Mouse (Mus musculus) hindbrain, embryonic 11.5 days (tissue): ENCODE data around the gene Olfr620. TPM values are rescaled to one million over a fixed set of nuclear protein-coding genes. Genes with fewer than 3 reads are reported as not detected.

ENCODE experiments used
- ATAC-seq: fragments of 200-750 bp; cut with Nextera tagmentation; 2 replicates; pipeline ENCODE4 v1.8.0; 2017; ENCODE audit warnings: mild to moderate bottlenecking, moderate TSS enrichment, moderate library complexity; ENCODE audit not compliant: low FRiP score
- DNase-seq: peaks from one replicate; pipeline ENCODE4 v3.0.0-alpha.2; 2015; ENCODE audit warnings: low spot score
- H3K27ac ChIP-seq: fragments of 300-500 bp; sonication (generic); 2 replicates; pipeline ENCODE4 v1.5.1; 2014; ENCODE audit warnings: mild to moderate bottlenecking, low read depth, low read length
- H3K27me3 ChIP-seq: fragments of 300-500 bp; sonication (generic); 2 replicates; pipeline ENCODE4 v1.6.1; 2014; ENCODE audit warnings: mild to moderate bottlenecking, low read length, moderate library complexity, mixed read lengths; ENCODE audit not compliant: control insufficient read depth, insufficient read depth
- H3K36me3 ChIP-seq: fragments of 300-500 bp; sonication (generic); 2 replicates; pipeline ENCODE4 v1.6.1; 2014; ENCODE audit warnings: mild to moderate bottlenecking, low read length, moderate library complexity, mixed read lengths; ENCODE audit not compliant: control insufficient read depth, insufficient read depth
- H3K4me1 ChIP-seq: fragments of 300-500 bp; sonication (generic); replicated peaks from 2 replicates; pipeline ENCODE4 v1.6.1; 2014; ENCODE audit warnings: low read length, mixed read lengths; ENCODE audit not compliant: control insufficient read depth, insufficient read depth
- H3K4me2 ChIP-seq: fragments of 300-500 bp; sonication (generic); replicated peaks from 2 replicates; pipeline ENCODE4 v1.6.1; 2014; ENCODE audit warnings: mild to moderate bottlenecking, low read depth, low read length
- H3K4me3 ChIP-seq: fragments of 300-500 bp; sonication (generic); 2 replicates; pipeline ENCODE4 v1.5.1; 2014; ENCODE audit warnings: low read depth, low read length
- H3K9ac ChIP-seq: fragments of 300-500 bp; sonication (generic); 2 replicates; pipeline ENCODE4 v1.6.1; 2014; ENCODE audit warnings: low read depth, low read length
- H3K9me3 ChIP-seq: fragments of 300-500 bp; sonication (generic); 2 replicates; pipeline ENCODE4 v1.6.1; 2016; ENCODE audit warnings: low read length; ENCODE audit not compliant: control insufficient read depth
- WGBS: fragments of 180-500 bp; shearing (Covaris S2); extraction: QIAGEN DNeasy Blood & Tissue Kit; methylation state at CpG from one replicate; pipeline ENCODE4 v1.1.7; 2014; 5-methylcytosine and 5-hydroxymethylcytosine counted together
- polyA plus RNA-seq: library from polyadenylated mRNA; unstranded; fragments of >200 nt; fragmentation: Nextera tagmentation; extraction: Ambion mirVana; gene quantifications from 2 replicates; pipeline ENCODE4 v1.2.1, GENCODE M21; 2014

The Olfr620 gene
- not detected in 2 replicates for polyA plus RNA-seq

GRCm38 (mm10) chr7:103612434-103612833 lies at the start of gene Olfr620:
TSS of gene Olfr620 (minus strand) at chr7:103612534.
- Histone ChIP-seq H3K9me3 (no peaks in the 10 kb centered on the region), H3K27me3 (no peaks in the 10 kb centered on the region), H3K27ac (no peak within 1 kb of the TSS), H3K9ac (no peak within 1 kb of the TSS), H3K4me1 (no peaks in the 10 kb centered on the region), H3K36me3 (no peaks in the 10 kb centered on the region), H3K4me3 (no peak within 1 kb of the TSS), H3K4me2 (no peak within 1 kb of the TSS)
- ATAC-seq: no peak
- DNase-seq: no peak
- WGBS: 78% methylated on average over 2 of the region's 2 CpGs

- no peaks in the 10 kb centered on the region for H3K27me3 ChIP-seq
- H3K4me1 ChIP-seq: no peaks in the 10 kb centered on the region
- ATAC-seq (no peak), DNase-seq (no peak)
- H3K9me3 ChIP-seq: no peaks in the 10 kb centered on the region
- no peak overlapping the region for H3K27ac ChIP-seq
- H3K4me2 ChIP-seq: no peak overlapping the region
- no peaks in the 10 kb centered on the region for H3K36me3 ChIP-seq
- no peak overlapping the region for H3K4me3 ChIP-seq
- no peak overlapping the region for H3K9ac ChIP-seq
- WGBS: 95% methylated on average over 4 of the region's 4 CpGs
Observed at GRCm38 (mm10) chr7:103644070-103644469, 31.7 kb upstream of the Olfr620 start.

GRCm38 (mm10) chr7:103642602-103643001 lies 30.3 kb upstream of the Olfr620 start, which contains the start of gene Olfr622:
TSS of gene Olfr622 (minus strand) at chr7:103642702.
- no peaks in the 10 kb centered on the region for H3K36me3 ChIP-seq

GRCm38 (mm10) chr7:103636795-103637194 lies 24.5 kb upstream of the Olfr620 start:
- no peak for ATAC-seq
- no peak overlapping the region for H3K4me2 ChIP-seq
- H3K27ac ChIP-seq: no peak overlapping the region
- H3K9ac ChIP-seq: no peak overlapping the region
- no peaks in the 10 kb centered on the region for H3K4me1 ChIP-seq
- no peak for DNase-seq
- no peaks in the 10 kb centered on the region for H3K36me3 ChIP-seq
- H3K27me3 ChIP-seq: no peaks in the 10 kb centered on the region
- H3K4me3 ChIP-seq: no peak overlapping the region
- no peaks in the 10 kb centered on the region for H3K9me3 ChIP-seq

More at GRCm38 (mm10) chr7:103642602-103643001, 30.3 kb upstream of the Olfr620 start, which contains the start of gene Olfr622:
- Histone ChIP-seq H3K4me1 (no peaks in the 10 kb centered on the region), H3K27me3 (no peaks in the 10 kb centered on the region), H3K9ac (no peak within 1 kb of the TSS), H3K4me3 (no peak within 1 kb of the TSS), H3K9me3 (no peaks in the 10 kb centered on the region), H3K27ac (no peak within 1 kb of the TSS), H3K4me2 (no peak within 1 kb of the TSS)
- ATAC-seq (no peak), DNase-seq (no peak)
- 84% methylated on average over 1 of the region's 1 CpGs for WGBS

- no peaks in the 10 kb centered on the region for H3K4me1 ChIP-seq
- H3K4me2 ChIP-seq: no peak overlapping the region
- WGBS: 83% methylated on average over 2 of the region's 2 CpGs
- no peaks in the 10 kb centered on the region for H3K27me3 ChIP-seq
- no peak overlapping the region for H3K27ac ChIP-seq
- H3K4me3 ChIP-seq: no peak overlapping the region
- ATAC-seq (no peak), DNase-seq (no peak)
- H3K9me3 ChIP-seq: no peaks in the 10 kb centered on the region
- no peaks in the 10 kb centered on the region for H3K36me3 ChIP-seq
- H3K9ac ChIP-seq: no peak overlapping the region
Observed at GRCm38 (mm10) chr7:103607425-103607824, 4.9 kb downstream of the Olfr620 start.

GRCm38 (mm10) chr7:103600275-103600674 lies 12.1 kb downstream of the Olfr620 start, which contains the start of gene Olfr619:
TSS of gene Olfr619 (plus strand) at chr7:103600575.
- Histone ChIP-seq H3K4me1 (no peaks in the 10 kb centered on the region), H3K4me3 (no peak within 1 kb of the TSS), H3K4me2 (no peak within 1 kb of the TSS), H3K27me3 (no peaks in the 10 kb centered on the region), H3K36me3 (no peaks in the 10 kb centered on the region), H3K27ac (no peak within 1 kb of the TSS), H3K9ac (no peak within 1 kb of the TSS), H3K9me3 (no peaks in the 10 kb centered on the region)
- ATAC-seq (no peak), DNase-seq (no peak)

GRCm38 (mm10) chr7:103589803-103590202 lies 22.5 kb downstream of the Olfr620 start, which contains the start of gene Olfr618:
TSS of gene Olfr618 (plus strand) at chr7:103590103.
- no peak for ATAC-seq
- no peak for DNase-seq
- no peak within 1 kb of the TSS for H3K9ac ChIP-seq
- no peaks in the 10 kb centered on the region for H3K9me3 ChIP-seq
- H3K36me3 ChIP-seq: no peaks in the 10 kb centered on the region
- H3K4me1 ChIP-seq: no peaks in the 10 kb centered on the region
- H3K4me3 ChIP-seq: no peak within 1 kb of the TSS
- no peak within 1 kb of the TSS for H3K4me2 ChIP-seq
- WGBS: 67% methylated on average over 2 of the region's 2 CpGs
- no peaks in the 10 kb centered on the region for H3K27me3 ChIP-seq
- no peak within 1 kb of the TSS for H3K27ac ChIP-seq

GRCm38 (mm10) chr7:103572761-103573160 lies 39.6 kb downstream of the Olfr620 start, which contains the start of gene Olfr617:
TSS of gene Olfr617 (plus strand) at chr7:103573061.
- no peaks in the 10 kb centered on the region for H3K36me3 ChIP-seq
- no peaks in the 10 kb centered on the region for H3K27me3 ChIP-seq
- H3K9me3 ChIP-seq: no peaks in the 10 kb centered on the region
- DNase-seq: no peak
- ATAC-seq: no peak
- H3K4me3 ChIP-seq: no peak within 1 kb of the TSS
- WGBS: 90% methylated on average over 1 of the region's 1 CpGs
- H3K4me1 ChIP-seq: no peaks in the 10 kb centered on the region
- H3K9ac ChIP-seq: no peak within 1 kb of the TSS
- H3K27ac ChIP-seq: no peak within 1 kb of the TSS
- H3K4me2 ChIP-seq: no peak within 1 kb of the TSS

- Histone ChIP-seq H3K4me3 (no peak within 1 kb of the TSS), H3K27me3 (no peaks in the 10 kb centered on the region), H3K4me2 (no peak within 1 kb of the TSS), H3K4me1 (no peaks in the 10 kb centered on the region), H3K9me3 (no peaks in the 10 kb centered on the region), H3K36me3 (no peaks in the 10 kb centered on the region), H3K27ac (no peak within 1 kb of the TSS), H3K9ac (no peak within 1 kb of the TSS)
- ATAC-seq: no peak
- no peak for DNase-seq
- 77% methylated on average over 3 of the region's 3 CpGs for WGBS
Observed at GRCm38 (mm10) chr7:103569043-103569442, 43.3 kb downstream of the Olfr620 start, which contains the start of gene Olfr616. TSS of gene Olfr616 (minus strand) at chr7:103569143.
